Mouse (Mus musculus) large intestine, adult 2 months (tissue): Measurements from ENCODE around the gene Scfd2. TPM values are rescaled to one million over a fixed set of nuclear protein-coding genes. Genes with fewer than 3 reads are reported as not detected.
A peak's percentile ranks its signal among the peaks of the same experiment; 100 is the strongest.

Experiments
- DNase-seq: peaks from one replicate; pipeline ENCODE4 v3.0.0-alpha.2; 2012; ENCODE audit warnings: low read depth, low spot score
- WGBS: fragments of 180-500 bp; shearing (Covaris S2); methylation state at CpG from one replicate; pipeline ENCODE4 v1.1.7; 2018; 5-methylcytosine and 5-hydroxymethylcytosine counted together
- polyA plus RNA-seq: library from polyadenylated mRNA; depleted of rRNA; stranded (reverse); fragments of >200 nt; gene quantifications from 2 replicates; pipeline ENCODE4 v1.2.3, GENCODE M21; 2012; rRNA removed

Scfd2 gene
- polyA plus RNA-seq = 13.4 and 16.2 TPM in 2 replicates

- 5% methylated on average over 35 of the region's 35 CpGs for WGBS
- DNase-seq = peak; percentile 85
Measured at GRCm38 (mm10) chr5:74531630-74532280, at the start of gene Scfd2. TSS of gene Scfd2 (minus strand) at chr5:74531759.

GRCm38 (mm10) chr5:74571767-74572166 lies 40.2 kb upstream of the Scfd2 start:
- WGBS = 76% methylated on average over 6 of the region's 6 CpGs
- DNase-seq = no peak

- WGBS = 38% methylated on average over 1 of the region's 1 CpGs
- no peak for DNase-seq
Measured at GRCm38 (mm10) chr5:74561151-74561550, 29.6 kb upstream of the Scfd2 start.

- DNase-seq = no peak
- 90% methylated on average over 8 of the region's 8 CpGs for WGBS
Measured at GRCm38 (mm10) chr5:74549566-74549965, 18.0 kb upstream of the Scfd2 start.

GRCm38 (mm10) chr5:74545606-74546005 lies 14.0 kb upstream of the Scfd2 start:
- WGBS = 86% methylated on average over 4 of the region's 4 CpGs
- no peak for DNase-seq

- DNase-seq = no peak
- 30% methylated on average over 12 of the region's 12 CpGs for WGBS
Measured at GRCm38 (mm10) chr5:74536180-74536947, 4.8 kb upstream of the Scfd2 start.

GRCm38 (mm10) chr5:74535240-74536021 lies 3.9 kb upstream of the Scfd2 start, which contains the start of gene Fip1l1:
TSS of gene Fip1l1 (plus strand) at chr5:74535449.
- peak; percentile 72 for DNase-seq
- WGBS = under 1% methylated on average over 73 of the region's 73 CpGs

GRCm38 (mm10) chr5:74530785-74531184 lies 774 bp downstream of the Scfd2 start:
- WGBS = 8% methylated on average over 16 of the region's 16 CpGs
- DNase-seq = no peak

GRCm38 (mm10) chr5:74527025-74527424 lies 4.5 kb downstream of the Scfd2 start:
- no peak for DNase-seq
- WGBS = 63% methylated on average over 5 of the region's 5 CpGs

GRCm38 (mm10) chr5:74511686-74512085 lies 19.9 kb downstream of the Scfd2 start:
- DNase-seq = no peak

GRCm38 (mm10) chr5:74492705-74493104 lies 38.9 kb downstream of the Scfd2 start:
- DNase-seq = no peak
- 73% methylated on average over 3 of the region's 3 CpGs for WGBS

- 74% methylated on average over 4 of the region's 4 CpGs for WGBS
- no peak for DNase-seq
Measured at GRCm38 (mm10) chr5:74484646-74485045, 46.9 kb downstream of the Scfd2 start.

- no peak for DNase-seq
- 69% methylated on average over 6 of the region's 6 CpGs for WGBS
Measured at GRCm38 (mm10) chr5:74482633-74483032, 48.9 kb downstream of the Scfd2 start.

GRCm38 (mm10) chr5:74482034-74482433 lies 49.5 kb downstream of the Scfd2 start:
- 86% methylated on average over 3 of the region's 3 CpGs for WGBS

GRCm38 (mm10) chr5:74480409-74480808 lies 51.1 kb downstream of the Scfd2 start:
- 47% methylated on average over 4 of the region's 4 CpGs for WGBS
- DNase-seq = no peak

More at GRCm38 (mm10) chr5:74482034-74482433, 49.5 kb downstream of the Scfd2 start:
- no peak for DNase-seq

- DNase-seq = no peak
- WGBS = 82% methylated on average over 4 of the region's 4 CpGs
Measured at GRCm38 (mm10) chr5:74479947-74480346, 51.6 kb downstream of the Scfd2 start.

- no peak for DNase-seq
- 86% methylated on average over 5 of the region's 5 CpGs for WGBS
Measured at GRCm38 (mm10) chr5:74479157-74479556, 52.4 kb downstream of the Scfd2 start.

GRCm38 (mm10) chr5:74476551-74476950 lies 55.0 kb downstream of the Scfd2 start:
- DNase-seq = no peak
- 91% methylated on average over 10 of the region's 10 CpGs for WGBS

- DNase-seq = no peak
- 88% methylated on average over 11 of the region's 11 CpGs for WGBS
Measured at GRCm38 (mm10) chr5:74473117-74473516, 58.4 kb downstream of the Scfd2 start.

- WGBS = 90% methylated on average over 3 of the region's 3 CpGs
- DNase-seq = no peak
Measured at GRCm38 (mm10) chr5:74470819-74471218, 60.7 kb downstream of the Scfd2 start.
